Mouse (Mus musculus) myocyte (in vitro differentiated cells): ENCODE measurements around the gene Sectm1b. TPM values are rescaled to one million over a fixed set of nuclear protein-coding genes. Genes with fewer than 3 reads are reported as not detected.
"Not testable (repeated sequence)": the region's sequence is repeated elsewhere in the genome, so short reads cannot be mapped to it uniquely, and the experiment has no call there.

Source experiments
- H3K27me3 ChIP-seq: one replicate; pipeline ENCODE4 v1.6.1; 2011; ENCODE audit not compliant: control insufficient read depth, insufficient read depth, insufficient read length
- H3K36me3 ChIP-seq: one replicate; pipeline ENCODE4 v1.6.1; 2011; ENCODE audit not compliant: control insufficient read depth, insufficient read depth
- H3K4me2 ChIP-seq: one replicate; pipeline ENCODE4 v1.6.1; 2011; ENCODE audit warnings: low read depth, control low read depth
- H3K4me3 ChIP-seq: one replicate; pipeline ENCODE4 v1.5.1; 2011; ENCODE audit warnings: mild to moderate bottlenecking, control low read depth, moderate library complexity
- H3K79me2 ChIP-seq: one replicate; pipeline ENCODE4 v1.6.1; 2011; ENCODE audit not compliant: control insufficient read depth, insufficient read depth
- H3ac ChIP-seq: one replicate; pipeline ENCODE4 v1.6.1; 2011; ENCODE audit not compliant: control insufficient read depth, insufficient read length
- CEBPB ChIP-seq: IDR thresholded peaks from 2 replicates; pipeline ENCODE4 v1.6.1; 2011; ENCODE audit warnings: mild to moderate bottlenecking, moderate library complexity; ENCODE audit not compliant: poor library complexity, insufficient read depth, severe bottlenecking
- E2F4 ChIP-seq: IDR thresholded peaks from one replicate; pipeline ENCODE4 v1.6.1; 2011; ENCODE audit warnings: mild to moderate bottlenecking, control low read depth, moderate library complexity; ENCODE audit not compliant: insufficient read depth
- MAX ChIP-seq: IDR thresholded peaks from one replicate; pipeline ENCODE4 v1.6.1; 2011; ENCODE audit warnings: low read depth, mild to moderate bottlenecking, control low read depth
- MYOD1 ChIP-seq, 3 experiments: IDR thresholded peaks; one replicate each; pipeline ENCODE4 v1.6.1; 2011; ENCODE audit warnings: control low read depth in 2 of 3, low read depth in 2 of 3, mild to moderate bottlenecking in 2 of 3, moderate library complexity in 1 of 3; ENCODE audit not compliant: insufficient read length in 2 of 3, control insufficient read depth in 1 of 3
- MYOG ChIP-seq, 3 experiments: IDR thresholded peaks; one replicate each; pipeline ENCODE4 v1.6.1; 2011; ENCODE audit warnings: control low read depth in 2 of 3, low read depth in 2 of 3, mild to moderate bottlenecking in 2 of 3; ENCODE audit not compliant: insufficient read length in 2 of 3, control insufficient read depth in 1 of 3, insufficient read depth in 1 of 3
- POLR2A ChIP-seq: IDR thresholded peaks from one replicate; pipeline ENCODE4 v1.6.1; 2011; ENCODE audit warnings: low read depth, mild to moderate bottlenecking, control low read depth, moderate library complexity; ENCODE audit not compliant: insufficient read length
- POLR2AphosphoS2 ChIP-seq: IDR thresholded peaks from one replicate; pipeline ENCODE4 v1.6.1; 2011; ENCODE audit warnings: low read depth, control low read depth; ENCODE audit not compliant: insufficient read length
- REST ChIP-seq: IDR thresholded peaks from one replicate; pipeline ENCODE4 v1.6.1; 2011; ENCODE audit warnings: mild to moderate bottlenecking, control low read depth, moderate library complexity; ENCODE audit not compliant: insufficient read depth, insufficient read length
- SRF ChIP-seq: IDR thresholded peaks from one replicate; pipeline ENCODE4 v1.6.1; 2011; ENCODE audit warnings: low read depth; ENCODE audit not compliant: control insufficient read depth, insufficient read length
- TCF12 ChIP-seq: IDR thresholded peaks from one replicate; pipeline ENCODE4 v1.6.1; 2011; ENCODE audit warnings: mild to moderate bottlenecking, control low read depth; ENCODE audit not compliant: poor library complexity, insufficient read depth, severe bottlenecking
- TCF3 ChIP-seq: IDR thresholded peaks from one replicate; pipeline ENCODE4 v1.6.1; 2011; ENCODE audit warnings: low read depth, control low read depth; ENCODE audit not compliant: insufficient read length
- USF1 ChIP-seq: IDR thresholded peaks from one replicate; pipeline ENCODE4 v1.6.1; 2011; ENCODE audit warnings: low read depth, mild to moderate bottlenecking, control low read depth, moderate library complexity
- polyA plus RNA-seq: library from polyadenylated mRNA; unstranded; fragments of >200 nt; fragmentation: generic; extraction: Trizol; gene quantifications from one replicate; pipeline ENCODE4 v1.2.1, GENCODE M21; 2012; ENCODE audit warnings: missing spikeins

Gene Sectm1b
- polyA plus RNA-seq, 1 experiment = not detected

- no peak overlapping the region for H3ac ChIP-seq
- no peak overlapping the region for H3K4me2 ChIP-seq
- H3K4me3 ChIP-seq = no peak overlapping the region
- no peaks in the 10 kb centered on the region for H3K79me2 ChIP-seq
- no peaks in the 10 kb centered on the region for H3K36me3 ChIP-seq
- no peak for TF ChIP-seq TCF12
- no peak for TF ChIP-seq REST
- no peak for TF ChIP-seq POLR2AphosphoS2
- no peak for TF ChIP-seq E2F4
- TF ChIP-seq USF1 = no peak
- H3K27me3 ChIP-seq = peaks cover 11% of the 10 kb centered on the region
Observed at GRCm38 (mm10) chr11:121080330-121080729, 17.0 kb upstream of the Sectm1b start.

- Histone ChIP-seq H3K27me3 (peaks cover 11% of the 10 kb centered on the region), H3K79me2 (no peaks in the 10 kb centered on the region), H3K36me3 (no peaks in the 10 kb centered on the region), H3K4me2 (no peak overlapping the region), H3K4me3 (no peak overlapping the region), H3ac (no peak overlapping the region)
- TF ChIP-seq E2F4 (no peak), TCF3 (no peak), POLR2A (no peak), REST (no peak), CEBPB (no peak), TCF12 (no peak), MYOD1 (IDR thresholded peaks at IDR 0.05; ENCODE audit: control insufficient read depth in 1 of 3, insufficient read length in 2 of 3, low read depth in 2 of 3) (no peak), MAX (no peak), USF1 (no peak), MYOG (IDR thresholded peaks at IDR 0.05; ENCODE audit: control insufficient read depth in 1 of 3, insufficient read depth in 1 of 3, insufficient read length in 2 of 3, low read depth in 2 of 3) (no peak), POLR2AphosphoS2 (no peak), SRF (no peak)
Observed at GRCm38 (mm10) chr11:121075655-121076054, 12.3 kb upstream of the Sectm1b start.

GRCm38 (mm10) chr11:121069662-121070061 lies 6.3 kb upstream of the Sectm1b start:
- not testable (repeated sequence) for H3K36me3 ChIP-seq, H3ac ChIP-seq, H3K4me3 ChIP-seq, H3K4me2 ChIP-seq, H3K79me2 ChIP-seq
- H3K27me3 ChIP-seq = peaks cover 12% of the 10 kb centered on the region

- TF ChIP-seq MYOD1 (IDR thresholded peaks at IDR 0.05; ENCODE audit: control insufficient read depth in 1 of 3, insufficient read length in 2 of 3, low read depth in 2 of 3) (no peak), POLR2A (no peak), TCF12 (no peak), REST (no peak), CEBPB (no peak)
- Histone ChIP-seq H3K27me3 (peaks cover 21% of the 10 kb centered on the region), H3ac (no peak overlapping the region), H3K4me3 (no peak overlapping the region), H3K79me2 (no peaks in the 10 kb centered on the region), H3K36me3 (no peaks in the 10 kb centered on the region), H3K4me2 (no peak overlapping the region)
Observed at GRCm38 (mm10) chr11:121067895-121068294, 4.5 kb upstream of the Sectm1b start.

GRCm38 (mm10) chr11:121064197-121064596 lies 828 bp upstream of the Sectm1b start:
- no peaks in the 10 kb centered on the region for H3K36me3 ChIP-seq
- H3ac ChIP-seq = no peak overlapping the region
- no peak overlapping the region for H3K4me3 ChIP-seq
- peak overlapping the region; percentile 35 for H3K4me2 ChIP-seq
- no peaks in the 10 kb centered on the region for H3K79me2 ChIP-seq
- H3K27me3 ChIP-seq = peaks cover 23% of the 10 kb centered on the region
- TF ChIP-seq MYOD1 (IDR thresholded peaks at IDR 0.05; ENCODE audit: control insufficient read depth in 1 of 3, insufficient read length in 2 of 3, low read depth in 2 of 3) = peak in 1 of 3 experiments; percentile 38
- TF ChIP-seq SRF = no peak

- H3K4me2 ChIP-seq = no peak overlapping the region
- TF ChIP-seq MYOG (IDR thresholded peaks at IDR 0.05; ENCODE audit: control insufficient read depth in 1 of 3, insufficient read depth in 1 of 3, insufficient read length in 2 of 3, low read depth in 2 of 3) = no peak
- TF ChIP-seq CEBPB = no peak
- no peak for TF ChIP-seq POLR2AphosphoS2
- no peak for TF ChIP-seq MAX
- no peaks in the 10 kb centered on the region for H3K36me3 ChIP-seq
- H3K27me3 ChIP-seq = peaks cover 11% of the 10 kb centered on the region
- no peaks in the 10 kb centered on the region for H3K79me2 ChIP-seq
- no peak overlapping the region for H3ac ChIP-seq
- no peak overlapping the region for H3K4me3 ChIP-seq
Observed at GRCm38 (mm10) chr11:121061615-121062014, 1.8 kb downstream of the Sectm1b start.

GRCm38 (mm10) chr11:121060401-121061067 lies 2.8 kb downstream of the Sectm1b start:
- not testable (repeated sequence) for H3K4me3 ChIP-seq, H3K4me2 ChIP-seq, H3ac ChIP-seq, H3K36me3 ChIP-seq, H3K79me2 ChIP-seq
- H3K27me3 ChIP-seq = peaks cover 11% of the 10 kb centered on the region
